Mouse (Mus musculus): ENCODE measurements around the gene Upf2. TPM values are rescaled to one million over a fixed set of nuclear protein-coding genes. Genes with fewer than 3 reads are reported as not detected.

The Upf2 gene
- polyA plus RNA-seq (2017; shearing (Covaris generic)) = 14.0 TPM

DNA sequence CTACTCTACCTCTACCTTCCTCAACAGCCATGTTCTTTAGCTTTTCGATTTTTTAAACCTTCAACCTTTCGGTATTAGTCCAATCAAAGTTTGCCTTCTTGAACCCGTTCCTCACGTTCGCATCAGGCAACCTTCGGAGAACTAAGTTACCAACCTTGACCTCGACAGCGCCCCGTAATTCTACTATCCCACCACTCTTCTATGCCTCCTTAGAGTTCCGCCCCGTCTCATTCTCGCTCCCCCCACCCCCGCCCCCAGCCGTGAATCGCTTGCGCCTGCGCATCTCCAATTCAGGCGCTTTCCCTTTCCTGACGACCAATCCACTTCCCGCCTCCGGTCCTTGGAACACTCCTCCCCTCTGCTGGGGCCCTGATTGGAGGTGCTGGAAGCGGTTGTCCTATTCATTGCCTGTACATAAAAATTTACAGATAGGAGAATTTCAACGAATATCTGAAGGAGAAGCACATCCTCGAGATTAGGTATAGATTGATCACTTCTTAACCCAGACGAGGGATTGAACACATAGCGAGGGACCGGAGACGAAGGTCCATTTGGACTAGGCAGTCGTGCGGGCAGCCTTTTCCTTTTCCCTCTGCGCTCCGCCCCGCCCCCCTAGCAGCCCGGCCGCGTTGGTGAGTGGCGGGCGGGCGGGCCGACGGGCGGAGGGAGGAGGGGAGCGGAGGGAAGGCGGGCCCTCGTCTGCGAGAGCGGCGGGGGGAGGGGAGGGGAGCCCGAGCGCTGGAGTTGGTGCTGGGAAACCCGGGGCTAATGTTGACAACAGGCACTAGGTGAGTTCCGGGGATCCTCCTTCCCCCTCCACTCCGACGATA lies at the start of gene Upf2:
TSS of gene Upf2 (plus strand) at position 704 of the 830 bp plus-strand sequence.

DNA sequence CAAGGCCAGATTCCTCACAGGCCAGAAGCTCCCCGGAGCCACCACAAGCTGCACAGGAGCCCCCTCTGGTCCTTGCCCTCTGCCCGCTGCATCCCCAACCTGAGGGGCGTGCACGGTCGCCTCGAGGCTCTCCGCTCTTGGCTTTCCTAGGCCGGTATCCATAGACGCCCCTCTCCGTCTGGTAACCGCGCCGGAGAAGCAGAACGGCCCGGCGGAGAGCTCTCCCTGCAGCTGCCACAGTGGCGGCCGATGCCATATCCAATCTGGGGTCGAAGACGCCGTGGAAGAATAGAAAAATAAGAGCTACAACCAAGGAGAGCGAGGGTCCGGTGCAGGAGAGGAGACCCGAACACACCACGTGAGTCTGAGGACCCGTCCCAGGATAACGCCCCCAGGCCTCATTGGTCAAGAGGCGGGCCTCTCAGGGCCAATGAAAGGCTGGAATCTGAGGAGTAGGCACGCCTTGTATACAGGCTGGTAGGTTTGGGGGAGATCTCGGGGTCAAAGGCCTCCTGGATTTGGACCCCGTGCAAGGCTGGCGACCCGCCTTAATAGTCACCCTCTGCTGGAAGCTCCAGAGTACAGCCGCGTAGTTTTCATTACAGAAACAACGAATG lies 8.7 kb upstream of the Upf2 start, which contains the start of gene Dhtkd1:
TSS of gene Dhtkd1 (minus strand) at position 377 of the 617 bp plus-strand sequence.

Other genes with a start within 250 kb of the Upf2 start
- 83.2 TPM for gene Camk1d, start 237.0 kb upstream of the Upf2 start, polyA plus RNA-seq (2017; shearing (Covaris generic))
- 22.0 TPM for gene Nudt5, start 106.5 kb upstream of the Upf2 start, polyA plus RNA-seq (2017; shearing (Covaris generic))
- gene Cdc123, start 106.3 kb upstream of the Upf2 start, polyA plus RNA-seq (2017; shearing (Covaris generic)) = 128 TPM
- gene Gm13199, start 88.5 kb upstream of the Upf2 start, polyA plus RNA-seq (2017; shearing (Covaris generic)) = 2.1 TPM
- gene Sec61a2, start 56.0 kb upstream of the Upf2 start, polyA plus RNA-seq (2017; shearing (Covaris generic)) = 15.7 TPM
- not detected for gene Dhtkd1, start 8.7 kb upstream of the Upf2 start, polyA plus RNA-seq (2017; shearing (Covaris generic))
- 1.2 TPM for gene Proser2, start 178.7 kb downstream of the Upf2 start, polyA plus RNA-seq (2017; shearing (Covaris generic))